Mouse (Mus musculus): ENCODE measurements at regions not wholly inside any gene's neighbourhood (a gene's known extent, or its start where the extent isn't known, plus 50 kb on each side); places are given as distances from the start of the nearest gene placed in this dataset.

DNA sequence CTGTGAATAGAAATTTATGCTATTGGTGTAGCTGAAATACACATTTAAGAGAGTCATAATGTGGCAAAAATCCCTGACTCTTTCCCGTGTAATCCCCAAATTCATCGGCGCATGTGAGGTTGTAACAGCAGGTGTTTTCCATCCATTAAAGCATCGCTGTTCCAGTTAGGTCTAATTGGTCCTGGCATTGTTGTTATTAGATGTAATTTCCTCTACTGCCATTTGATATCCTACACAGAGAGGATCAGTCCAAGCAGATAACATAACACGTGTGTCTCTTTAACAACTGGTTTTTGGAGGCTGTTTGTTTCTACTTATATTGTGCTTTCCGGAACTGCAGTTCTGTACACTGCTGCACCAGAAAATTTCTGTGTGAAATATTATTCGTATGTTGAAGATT, 101.8 kb downstream of the Vgll3 start:
- DNase-seq (ENCODE audit: low read depth) = no peak

- no peak for DNase-seq (ENCODE audit: low read depth)
Measured at GRCm38 (mm10) chr16:65925986-65926385, 110.9 kb downstream of the Vgll3 start.

DNA sequence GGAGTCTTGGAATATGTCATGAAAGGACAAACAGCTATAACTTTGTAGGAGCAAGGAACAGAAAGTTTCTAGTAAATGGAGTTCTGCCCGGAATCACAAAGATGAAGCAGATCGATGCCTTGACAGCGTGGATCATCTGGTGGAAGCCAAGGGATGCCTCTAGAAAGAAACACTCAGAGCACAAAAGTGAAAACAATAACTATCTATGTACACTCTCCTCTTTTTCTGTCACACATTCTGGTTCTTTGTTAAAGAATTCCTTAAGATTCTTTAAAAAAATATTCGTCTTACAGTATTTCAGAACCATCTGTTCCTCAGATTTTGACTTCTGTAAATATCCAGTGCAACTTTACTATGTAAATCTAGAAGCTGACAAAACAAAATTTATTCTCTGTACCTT, 148.8 kb downstream of the Vgll3 start:
- DNase-seq (ENCODE audit: low read depth) = no peak

DNA sequence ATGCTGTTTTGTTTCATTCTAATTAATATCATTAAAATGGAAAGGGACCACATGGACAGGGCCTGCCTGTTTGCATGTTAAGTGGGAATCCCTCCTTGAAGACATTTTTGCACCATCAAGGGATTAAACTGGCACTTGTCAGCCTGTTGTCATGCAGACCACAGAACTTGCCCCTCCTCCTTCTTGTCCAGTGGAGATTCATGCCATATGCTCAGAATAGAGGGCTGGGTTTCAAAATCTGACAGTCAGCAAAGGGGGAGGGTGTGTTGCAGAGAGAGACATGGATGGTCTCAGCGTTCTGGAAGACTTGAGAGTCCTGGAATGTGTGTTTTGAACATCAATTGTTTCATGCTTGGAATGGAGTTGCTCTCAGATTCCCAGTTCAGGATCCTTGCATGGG, 149.2 kb downstream of the Vgll3 start:
- DNase-seq (ENCODE audit: low read depth) = no peak

DNA sequence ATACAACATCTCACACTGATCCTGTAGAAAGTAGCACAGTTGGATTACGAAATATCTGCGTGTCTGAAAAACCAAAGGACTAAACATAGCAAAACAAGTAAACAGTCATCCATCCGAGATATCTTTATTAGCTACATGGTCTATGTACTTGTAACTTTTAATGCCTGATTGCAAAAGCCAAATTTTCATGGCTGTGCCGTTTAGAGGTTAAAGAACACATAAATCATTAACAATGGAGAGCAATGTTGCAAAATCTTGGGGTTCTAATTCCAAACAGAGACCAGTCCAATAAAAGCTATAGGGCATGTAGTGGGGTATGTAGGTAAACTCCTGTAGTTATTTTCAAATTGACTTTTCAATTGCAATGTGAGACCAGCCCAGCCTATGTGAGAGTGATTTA, 162.0 kb downstream of the Vgll3 start:
- DNase-seq (ENCODE audit: low read depth) = no peak

DNA sequence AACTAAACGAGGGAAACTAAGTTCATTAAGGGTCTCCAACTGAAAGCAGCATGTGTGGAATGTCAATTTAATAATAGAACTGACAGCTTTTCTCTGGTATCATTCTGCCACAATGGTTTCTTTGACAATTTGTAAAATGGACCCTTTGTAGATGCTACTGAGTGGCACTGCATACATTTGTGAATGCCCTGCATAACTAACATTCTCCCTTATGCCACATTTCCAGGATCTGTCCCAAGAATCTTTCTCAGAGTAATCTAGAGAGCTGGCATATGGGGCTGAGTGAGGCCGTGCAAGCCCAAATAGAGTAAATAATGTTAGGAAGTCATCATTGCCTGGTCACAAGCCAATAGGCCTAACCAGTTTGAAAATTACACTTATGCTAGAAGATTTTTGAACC, 172.1 kb downstream of the Vgll3 start:
- DNase-seq (ENCODE audit: low read depth) = no peak

DNA sequence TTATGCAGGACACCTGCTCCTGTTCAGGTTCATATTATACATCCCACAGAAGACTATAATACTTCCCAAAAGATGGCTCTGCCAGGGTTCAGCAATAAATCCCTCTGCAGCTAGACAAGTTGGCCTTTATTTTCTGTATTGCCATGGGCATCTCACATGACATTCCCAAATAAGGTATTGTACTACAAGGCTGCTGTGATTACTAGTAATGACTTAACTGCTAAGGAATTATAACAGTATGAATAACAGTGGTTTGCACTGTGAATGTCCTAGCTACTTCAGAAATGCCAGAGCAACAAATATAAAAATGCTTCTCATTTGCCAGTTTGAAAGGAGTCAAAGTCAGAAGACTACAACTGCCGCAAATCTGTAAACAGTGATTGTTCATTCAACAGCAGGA, 184.3 kb downstream of the Vgll3 start:
- DNase-seq (ENCODE audit: low read depth) = peak; percentile 30

DNA sequence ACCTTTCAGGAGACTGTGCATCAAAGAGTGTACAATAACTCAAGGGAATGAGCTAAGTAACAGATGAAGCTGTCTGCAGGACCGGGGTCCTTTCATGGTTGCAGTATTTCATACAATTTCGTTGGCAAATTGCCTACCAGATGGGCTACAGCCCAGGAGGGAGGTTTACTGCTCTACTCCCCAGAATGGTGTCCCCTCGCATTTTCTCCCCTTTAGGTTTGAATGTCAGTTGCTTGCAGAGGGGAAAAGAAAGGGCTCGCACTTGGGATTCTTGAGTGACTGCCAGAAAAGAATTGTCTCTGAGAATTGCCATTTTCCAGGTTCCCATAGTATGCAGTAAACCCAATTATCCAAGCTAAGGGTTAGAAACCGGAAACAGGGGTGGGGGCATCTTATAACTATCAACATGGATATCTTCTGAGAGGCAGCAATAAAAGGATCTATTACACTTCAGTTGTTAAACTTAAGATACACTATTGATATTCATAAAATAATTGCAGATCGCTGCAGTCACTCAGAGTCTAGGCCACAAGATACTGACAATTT, 185.7 kb downstream of the Vgll3 start:
- no peak for DNase-seq (ENCODE audit: low read depth)

DNA sequence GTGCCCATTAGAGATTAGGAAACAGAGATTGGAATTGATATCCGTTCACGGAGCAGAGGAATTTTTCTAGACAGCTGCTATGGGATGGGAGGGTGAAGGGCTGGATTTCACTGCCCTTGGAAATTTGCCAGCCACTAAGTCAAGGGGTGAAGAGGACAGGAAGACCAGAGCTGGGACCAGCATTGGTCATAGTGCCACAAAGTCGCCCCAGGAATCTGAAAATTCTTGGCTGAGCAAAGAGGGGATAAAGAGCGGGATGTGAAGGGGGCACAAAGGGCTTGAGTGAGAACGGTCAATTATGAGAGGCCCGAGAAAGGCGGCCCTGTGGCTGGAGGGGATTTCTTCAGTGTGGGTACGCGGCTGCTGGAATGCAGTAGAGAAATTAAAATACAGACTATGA, 189.6 kb downstream of the Vgll3 start:
- no peak for DNase-seq (ENCODE audit: low read depth)

DNA sequence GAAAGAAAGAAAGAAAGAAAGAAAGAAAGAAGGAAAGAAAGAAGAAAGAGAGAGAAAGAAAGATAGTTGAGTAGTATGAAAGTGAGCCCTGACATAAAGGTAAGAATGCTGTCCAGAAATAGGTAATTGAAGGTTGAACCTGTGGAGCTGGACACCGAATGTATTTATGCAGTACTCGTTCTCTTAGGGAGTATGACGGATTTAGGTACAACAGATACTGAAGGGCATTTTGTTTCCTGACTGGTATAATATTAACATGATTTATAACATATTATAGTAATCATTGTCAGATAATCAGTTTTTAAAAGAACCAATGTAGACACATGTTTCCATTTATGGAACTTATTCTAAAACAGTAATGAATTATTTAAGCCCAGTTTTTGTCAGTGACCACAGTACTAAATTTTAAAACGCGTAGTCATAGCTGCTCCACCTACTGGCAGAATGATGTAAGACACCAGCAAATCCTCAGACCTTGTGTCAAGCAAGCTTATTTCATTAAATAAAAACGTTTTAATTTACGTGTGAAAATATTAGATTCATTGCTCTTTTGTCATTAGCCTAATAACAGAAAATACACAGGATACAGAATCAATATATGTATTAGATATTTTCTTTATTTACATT, 191.0 kb downstream of the Vgll3 start:
- peak; percentile 60 for DNase-seq (ENCODE audit: low read depth)

DNA sequence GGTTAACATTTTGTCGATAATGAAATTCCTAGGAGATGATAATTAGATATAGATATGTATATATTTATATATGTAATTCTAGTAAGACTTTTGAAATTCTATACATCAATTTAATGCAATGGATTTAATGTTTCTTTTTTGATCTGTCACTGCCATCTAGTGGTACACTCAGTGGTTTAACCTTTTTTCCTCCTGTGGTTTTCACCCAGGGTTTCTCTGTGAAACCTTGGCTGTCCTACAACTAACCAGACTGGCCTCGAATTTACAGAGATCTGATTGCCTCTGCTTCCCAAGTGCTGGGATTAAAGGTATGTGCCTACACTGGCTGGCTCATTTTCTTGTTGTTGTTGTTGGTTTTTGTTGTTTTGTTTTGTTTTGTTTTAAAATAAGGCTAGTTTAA, 198.6 kb downstream of the Vgll3 start:
- no peak for DNase-seq (ENCODE audit: low read depth)

- DNase-seq (ENCODE audit: low read depth) = no peak
Measured at GRCm38 (mm10) chr16:66014861-66015602, 200.0 kb downstream of the Vgll3 start.

DNA sequence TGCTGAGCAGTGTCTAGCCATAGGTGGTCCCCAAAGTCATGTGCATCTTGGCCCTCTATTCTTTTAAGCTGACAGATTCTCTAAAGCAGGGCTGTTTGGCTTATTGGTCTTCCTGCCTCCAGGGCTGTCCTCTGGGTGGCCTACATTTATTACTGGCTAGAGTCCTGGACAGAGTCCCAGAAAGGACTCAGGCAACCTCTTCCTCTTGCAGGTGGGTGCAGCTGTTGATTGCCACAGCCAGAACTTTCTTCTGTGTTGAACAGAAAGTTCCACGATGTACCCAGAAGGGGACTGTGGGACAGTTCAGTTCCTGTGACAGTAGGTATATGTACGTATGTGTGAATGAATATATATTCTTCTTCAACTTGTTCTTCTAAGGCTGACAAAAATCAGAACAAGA, 202.0 kb downstream of the Vgll3 start:
- DNase-seq (ENCODE audit: low read depth) = no peak

- no peak for DNase-seq (ENCODE audit: low read depth)
Measured at GRCm38 (mm10) chr16:66023397-66023796, 208.3 kb downstream of the Vgll3 start.

All from fibroblast of lung, adult 2 months (primary cell).